Comparison of ENCODE assay signal across 9 mouse cellular contexts in genomic region chr10:99264301-99265010, GRCm38 (mm10). TPM values are rescaled to one million over a fixed set of nuclear protein-coding genes. Genes with fewer than 3 reads are reported as not detected.
DNase-seq lines count a peak whose midpoint lies in the region; ATAC-seq and TF ChIP-seq lines count a peak whose summit lies in the region.
"Had no signal": no experiment of that assay in that cellular context is flagged by ENCODE, and none has a peak within 500 bp of the region (broad histone marks: within the 10 kb centered on the region; RNA-seq: fewer than 3 reads in every experiment).

No protein-coding gene starts in this region.

- intact Hi-C loops in heart, postnatal 10 days (cut with DNase I): loop anchor here (2.0 to 5.0 kb wide), 3 partner anchors 68 to 268 kb away; no protein-coding TSS in a partner anchor

- no peaks in the 10 kb centered on the region for H3K36me3 ChIP-seq in limb, embryonic 11.5 days (ENCODE audit: control insufficient read depth, insufficient read depth, low read length)
- no peaks in the 10 kb centered on the region; the same call in 1 of the 2 replicates for H3K36me3 ChIP-seq in midbrain, postnatal 0 days (ENCODE audit: insufficient read depth, low read length)

- peaks cover 3% of the 10 kb centered on the region; the same call in 1 of the 2 replicates for H3K4me1 ChIP-seq in cortical plate, adult 2 months (ENCODE audit: control insufficient read depth, insufficient read depth, low read length)
- peaks cover 13% of the 10 kb centered on the region; the same call in 1 of the 2 replicates for H3K4me1 ChIP-seq in limb, embryonic 11.5 days (ENCODE audit: control insufficient read depth, insufficient read depth, low read length)
- peaks cover 10% of the 10 kb centered on the region; the same call in 1 of the 2 replicates for H3K4me1 ChIP-seq in midbrain, postnatal 0 days (ENCODE audit: insufficient read depth, low read length)

- H3K4me3 ChIP-seq in cortical plate, adult 2 months (ENCODE audit: insufficient read depth, low read length): peak overlapping the region; percentile 93
- peak overlapping the region; percentile 98 for H3K4me3 ChIP-seq in limb, embryonic 11.5 days (ENCODE audit: low read depth, low read length)
- H3K4me3 ChIP-seq in midbrain, postnatal 0 days (ENCODE audit: low read depth, low read length): peak overlapping the region; percentile 80

- H3K27me3 ChIP-seq in limb, embryonic 11.5 days (ENCODE audit: control insufficient read depth, insufficient read depth, low read length): no peaks in the 10 kb centered on the region
- H3K27me3 ChIP-seq in midbrain, postnatal 0 days (ENCODE audit: insufficient read depth, low read length): no peaks in the 10 kb centered on the region
- H3K27me3 ChIP-seq: Patski had no signal

- peak; percentile 48 to 59 for DNase-seq in cerebellum, postnatal 10 days
- no peak for DNase-seq in cerebellum, adult 11 months
- DNase-seq in 416B (ENCODE audit: low read depth): peak; percentile 34
- DNase-seq in heart, postnatal 10 days: peak; percentile 51 to 57
- DNase-seq in limb, embryonic 11.5 days (ENCODE audit: low spot score): peak; percentile 69
- peak; percentile 30 for DNase-seq in midbrain, postnatal 0 days (ENCODE audit: low spot score)
- no peak for DNase-seq in urinary bladder, postnatal 14 days (ENCODE audit: low spot score)

- peak overlapping the region; percentile 88 for H3K27ac ChIP-seq in cortical plate, adult 2 months (ENCODE audit: insufficient read depth, low read length)
- H3K27ac ChIP-seq in limb, embryonic 11.5 days (replicated peaks; ENCODE audit: low read depth, low read length): peak overlapping the region; percentile 99
- peak overlapping the region; percentile 93 for H3K27ac ChIP-seq in midbrain, postnatal 0 days (ENCODE audit: low read depth, low read length)

- TF ChIP-seq POLR2A in cortical plate, adult 2 months (IDR thresholded peaks at IDR 0.05; ENCODE audit: extremely low read depth, insufficient read depth, low read length): no peak; the same call in 1 of the 2 replicates

- no peak for ATAC-seq in limb, embryonic 11.5 days (ENCODE audit: insufficient number of reproducible peaks, low FRiP score, low TSS enrichment, low read depth)
- no peak for ATAC-seq in midbrain, postnatal 0 days (ENCODE audit: low FRiP score)
- ATAC-seq: Patski had no signal

- TF ChIP-seq CTCF in cortical plate, adult 2 months (IDR thresholded peaks at IDR 0.05; ENCODE audit: extremely low read depth, insufficient read depth, low read length): no peak
- no peak for TF ChIP-seq CTCF in midbrain, postnatal 0 days (IDR thresholded peaks at IDR 0.05)

- peak overlapping the region; percentile 67 for H3K4me2 ChIP-seq in limb, embryonic 11.5 days (ENCODE audit: low read depth, severe bottlenecking)
- peak overlapping the region; percentile 92 for H3K4me2 ChIP-seq in midbrain, postnatal 0 days (ENCODE audit: low read depth, low read length, poor library complexity, severe bottlenecking)

- 0% methylated on average over 26 of the region's 26 CpGs for WGBS in limb, embryonic 11.5 days
- 2% methylated on average over 26 of the region's 26 CpGs for WGBS in midbrain, postnatal 0 days

- H3K9me3 ChIP-seq in limb, embryonic 11.5 days (ENCODE audit: control insufficient read depth, low read length): no peaks in the 10 kb centered on the region
- H3K9me3 ChIP-seq in midbrain, postnatal 0 days (ENCODE audit: low read length): no peaks in the 10 kb centered on the region

- peak overlapping the region; percentile 98 for H3K9ac ChIP-seq in limb, embryonic 11.5 days (ENCODE audit: low read length)
- H3K9ac ChIP-seq in midbrain, postnatal 0 days (replicated peaks; ENCODE audit: low read length, poor library complexity, severe bottlenecking): peak overlapping the region; percentile 87

RNA-seq across cellular contexts. Expression of gene Dusp6, which starts 1.4 kb away (rescaled TPM):
- 69.9 and 75.8 TPM in 2 replicates for polyA plus RNA-seq in cortical plate, adult 2 months (2012; rRNA removed)
- total RNA-seq in heart, postnatal 10 days (2021): 10 to 100 TPM; 29.2 to 38.3 TPM
- polyA plus RNA-seq in limb, embryonic 11.5 days (2014; fragmentation: Nextera tagmentation; extraction: Ambion mirVana): 187 and 207 TPM in 2 replicates
- total RNA-seq in midbrain, postnatal 0 days (2014; rRNA removed): 47.7 and 52.1 TPM in 2 replicates
- 23.5 and 25.4 TPM in 2 replicates for polyA plus RNA-seq in midbrain, postnatal 0 days (2015; fragmentation: Nextera tagmentation; extraction: Ambion mirVana)

Comparison
In these comparisons a context has a peak if more than half of its experiments do, and no peak if none do; other contexts are left out.
1. DNase-seq: peak in cerebellum, postnatal 10 days (2 of 2), 416B (single experiment), heart, postnatal 10 days (2 of 2), limb, embryonic 11.5 days (single experiment) and midbrain, postnatal 0 days (single experiment); none in cerebellum, adult 11 months (single experiment) and urinary bladder, postnatal 14 days (single experiment).
2. Peak in every context shown above with its lines, with median percentiles within 50 percentile points of each other: H3K27ac ChIP-seq and H3K4me3 ChIP-seq.